Mouse (Mus musculus) urinary bladder, adult 2 months (tissue): Measurements from ENCODE around the gene Lrrc3c. TPM values are rescaled to one million over a fixed set of nuclear protein-coding genes. Genes with fewer than 3 reads are reported as not detected.
"Not testable (repeated sequence)": the region's sequence is repeated elsewhere in the genome, so short reads cannot be mapped to it uniquely, and the experiment has no call there.

ENCODE experiments used
- DNase-seq: peaks from one replicate; pipeline ENCODE4 v3.0.0; 2022; ENCODE audit warnings: low spot score
- polyA plus RNA-seq: library from polyadenylated mRNA; depleted of rRNA; stranded (reverse); fragments of >200 nt; gene quantifications from 2 replicates; pipeline ENCODE4 v1.2.3, GENCODE M21; 2012; rRNA removed

Gene Lrrc3c
- polyA plus RNA-seq, 1 experiment = not detected

GRCm38 (mm10) chr11:98628706-98629105 lies 30.6 kb downstream of the Lrrc3c start:
- no peak for DNase-seq

- DNase-seq = no peak
Observed at GRCm38 (mm10) chr11:98630646-98631045, 32.6 kb downstream of the Lrrc3c start.

- not testable (repeated sequence) for DNase-seq
Observed at GRCm38 (mm10) chr11:98635312-98635970, 37.4 kb downstream of the Lrrc3c start.

GRCm38 (mm10) chr11:98637501-98637900 lies 39.4 kb downstream of the Lrrc3c start:
- no peak for DNase-seq

- DNase-seq = no peak
Observed at GRCm38 (mm10) chr11:98640091-98640490, 42.0 kb downstream of the Lrrc3c start.

- no peak for DNase-seq
Observed at GRCm38 (mm10) chr11:98644757-98645156, 46.7 kb downstream of the Lrrc3c start.

- DNase-seq = no peak
Observed at GRCm38 (mm10) chr11:98645946-98646345, 47.9 kb downstream of the Lrrc3c start.

GRCm38 (mm10) chr11:98646459-98646858 lies 48.4 kb downstream of the Lrrc3c start, which contains the start of gene Gsdma2:
Gsdma2 (plus strand) TSS chr11:98646759.
- DNase-seq = no peak

Other genes starting within 250 kb of the Lrrc3c start
- 0.07 and 0.15 TPM in 2 replicates for gene Ppp1r1b, start 249.9 kb upstream of the Lrrc3c start, polyA plus RNA-seq
- 34.8 and 45.8 TPM in 2 replicates for gene Stard3, start 239.9 kb upstream of the Lrrc3c start, polyA plus RNA-seq
- 7.0 and 9.0 TPM in 2 replicates for gene Tcap, start 214.5 kb upstream of the Lrrc3c start, polyA plus RNA-seq
- 0.10 TPM in 1 of 2 replicates, not detected in the other for gene Pnmt, start 211.8 kb upstream of the Lrrc3c start, polyA plus RNA-seq
- 10.5 and 12.7 TPM in 2 replicates for gene Pgap3, start 197.8 kb upstream of the Lrrc3c start, polyA plus RNA-seq
- gene Erbb2, start 185.8 kb upstream of the Lrrc3c start, polyA plus RNA-seq = 29.2 and 29.5 TPM in 2 replicates
- 105 and 127 TPM in 2 replicates for gene Mien1, start 159.3 kb upstream of the Lrrc3c start, polyA plus RNA-seq
- gene Grb7, start 151.9 kb upstream of the Lrrc3c start, polyA plus RNA-seq = 41.1 and 52.0 TPM in 2 replicates
- gene Ikzf3, start 52.3 kb upstream of the Lrrc3c start, polyA plus RNA-seq = 8.6 and 10.1 TPM in 2 replicates
- gene Zpbp2, start 47.2 kb upstream of the Lrrc3c start, polyA plus RNA-seq = 1.4 and 2.5 TPM in 2 replicates
- gene Ormdl3, start 10.9 kb upstream of the Lrrc3c start, polyA plus RNA-seq = 57.6 and 63.7 TPM in 2 replicates
- gene Gm12355, start 27.4 kb downstream of the Lrrc3c start, polyA plus RNA-seq = 0.47 and 0.52 TPM in 2 replicates
- not detected in 2 replicates for gene Gsdma3, start 28.1 kb downstream of the Lrrc3c start, polyA plus RNA-seq
- gene Gsdma2, start 48.5 kb downstream of the Lrrc3c start, polyA plus RNA-seq = not detected in 2 replicates
- 0.72 and 0.87 TPM in 2 replicates for gene Gsdma, start 66.1 kb downstream of the Lrrc3c start, polyA plus RNA-seq
- 108 and 115 TPM in 2 replicates for gene Psmd3, start 84.3 kb downstream of the Lrrc3c start, polyA plus RNA-seq
- 0.38 and 0.73 TPM in 2 replicates for gene Csf3, start 103.0 kb downstream of the Lrrc3c start, polyA plus RNA-seq
- gene Med24, start 131.1 kb downstream of the Lrrc3c start, polyA plus RNA-seq = 29.6 and 32.8 TPM in 2 replicates
- 62.2 and 88.1 TPM in 2 replicates for gene Thra, start 142.3 kb downstream of the Lrrc3c start, polyA plus RNA-seq
- 119 and 219 TPM in 2 replicates for gene Nr1d1, start 177.0 kb downstream of the Lrrc3c start, polyA plus RNA-seq
- gene Msl1, start 197.2 kb downstream of the Lrrc3c start, polyA plus RNA-seq = 57.0 and 58.7 TPM in 2 replicates
- 24.7 and 29.5 TPM in 2 replicates for gene Casc3, start 206.6 kb downstream of the Lrrc3c start, polyA plus RNA-seq
- gene Rapgefl1, start 238.5 kb downstream of the Lrrc3c start, polyA plus RNA-seq = 56.6 and 66.4 TPM in 2 replicates